Mouse (Mus musculus) midbrain, postnatal 0 days (tissue): Measurements from ENCODE around the gene Asic5. TPM values are rescaled to one million over a fixed set of nuclear protein-coding genes. Genes with fewer than 3 reads are reported as not detected.

Experiments used
- ATAC-seq: fragments of 200-750 bp; cut with Nextera tagmentation; 2 replicates; pipeline ENCODE4 v1.8.0; 2017; ENCODE audit warnings: moderate number of reproducible peaks, mild to moderate bottlenecking, moderate TSS enrichment, moderate library complexity; ENCODE audit not compliant: low FRiP score
- DNase-seq: peaks from one replicate; pipeline ENCODE4 v3.0.0-alpha.2; 2015; ENCODE audit warnings: low spot score
- H3K27ac ChIP-seq: fragments of 300-500 bp; sonication (generic); 2 replicates; pipeline ENCODE4 v1.5.1; 2014; ENCODE audit warnings: low read depth, mild to moderate bottlenecking, low read length, mixed read lengths
- H3K27me3 ChIP-seq: fragments of 300-500 bp; sonication (generic); 2 replicates; pipeline ENCODE4 v1.6.1; 2014; ENCODE audit warnings: low read length, control low read depth, mixed read lengths; ENCODE audit not compliant: insufficient read depth
- H3K36me3 ChIP-seq: fragments of 300-500 bp; sonication (generic); 2 replicates; pipeline ENCODE4 v1.6.1; 2014; ENCODE audit warnings: low read length, control low read depth, mixed read lengths; ENCODE audit not compliant: insufficient read depth
- H3K4me1 ChIP-seq: fragments of 300-500 bp; sonication (generic); 2 replicates; pipeline ENCODE4 v1.6.1; 2014; ENCODE audit warnings: mild to moderate bottlenecking, control low read depth, antibody characterized with exemption, low read length, mixed read lengths; ENCODE audit not compliant: insufficient read depth
- H3K4me2 ChIP-seq: fragments of 300-500 bp; sonication (generic); 2 replicates; pipeline ENCODE4 v1.6.1; 2014; ENCODE audit warnings: low read depth, mild to moderate bottlenecking, low read length, mixed read lengths; ENCODE audit not compliant: poor library complexity, severe bottlenecking
- H3K4me3 ChIP-seq: fragments of 300-500 bp; sonication (generic); 2 replicates; pipeline ENCODE4 v1.5.1; 2014; ENCODE audit warnings: low read depth, mild to moderate bottlenecking, low read length, moderate library complexity
- H3K9ac ChIP-seq: fragments of 300-500 bp; sonication (generic); replicated peaks from 2 replicates; pipeline ENCODE4 v1.6.1; 2014; ENCODE audit warnings: mild to moderate bottlenecking, low read length, moderate library complexity, mixed read lengths; ENCODE audit not compliant: poor library complexity, severe bottlenecking
- H3K9me3 ChIP-seq: fragments of 300-500 bp; sonication (generic); 2 replicates; pipeline ENCODE4 v1.6.1; 2016; ENCODE audit warnings: low read length, control low read depth
- CTCF ChIP-seq: IDR thresholded peaks from 2 replicates; pipeline ENCODE4 v1.5.1; 2016; ENCODE audit warnings: antibody characterized with exemption, mild to moderate bottlenecking
- WGBS: fragments of 180-500 bp; shearing (Covaris S2); extraction: QIAGEN DNeasy Blood & Tissue Kit; methylation state at CpG from one replicate; pipeline ENCODE4 v1.1.7; 2014; 5-methylcytosine and 5-hydroxymethylcytosine counted together
- polyA plus RNA-seq: library from polyadenylated mRNA; unstranded; fragments of >200 nt; fragmentation: Nextera tagmentation; extraction: Ambion mirVana; gene quantifications from 2 replicates; pipeline ENCODE4 v1.2.1, GENCODE M21; 2015
- total RNA-seq: library from RNA; depleted of rRNA; stranded (reverse); fragments of >200 nt; gene quantifications from 2 replicates; pipeline ENCODE4 v1.2.3, GENCODE M21; 2014

The Asic5 gene
- total and polyA plus RNA-seq, 2 experiments from 2014 or later, result 0.09 TPM; not detected in 1

- DNase-seq (no peak), ATAC-seq (no peak)
- 51% methylated on average over 7 of the region's 7 CpGs for WGBS
- Histone ChIP-seq H3K27me3 (no peaks in the 10 kb centered on the region), H3K36me3 (peaks cover 22% of the 10 kb centered on the region), H3K9ac (no peak overlapping the region), H3K27ac (0 out of 2 replicates have a peak overlapping the region, but pooled peaks have one; percentile 12), H3K9me3 (no peaks in the 10 kb centered on the region), H3K4me3 (no peak overlapping the region), H3K4me2 (0 out of 2 replicates have a peak overlapping the region, but pooled peaks have one; percentile 2), H3K4me1 (no peaks in the 10 kb centered on the region)
- TF ChIP-seq CTCF, result no peak
These were observed 66.6 kb downstream of the Asic5 start for GRCm38 (mm10) chr3:82048681-82049080.

- H3K27me3 ChIP-seq, result no peaks in the 10 kb centered on the region
- DNase-seq (no peak), ATAC-seq (no peak)
- H3K4me2 ChIP-seq, result no peak overlapping the region
- H3K9ac ChIP-seq, result no peak overlapping the region
- no peak overlapping the region for H3K4me3 ChIP-seq
- H3K27ac ChIP-seq, result no peak overlapping the region
- peaks cover 6% of the 10 kb centered on the region for H3K36me3 ChIP-seq
- no peaks in the 10 kb centered on the region for H3K9me3 ChIP-seq
- TF ChIP-seq CTCF, result no peak
- H3K4me1 ChIP-seq, result no peaks in the 10 kb centered on the region
These were observed 69.4 kb downstream of the Asic5 start for GRCm38 (mm10) chr3:82051468-82051867.

- WGBS, result 45% methylated on average over 2 of the region's 2 CpGs
- Histone ChIP-seq H3K4me3 (no peak overlapping the region), H3K9ac (no peak overlapping the region), H3K27me3 (no peaks in the 10 kb centered on the region), H3K4me2 (no peak overlapping the region), H3K9me3 (no peaks in the 10 kb centered on the region), H3K36me3 (0 out of 2 replicates have a peak, but pooled peaks cover 2% of the 10 kb centered on the region), H3K4me1 (no peaks in the 10 kb centered on the region), H3K27ac (no peak overlapping the region)
- no peak for TF ChIP-seq CTCF
- no peak for DNase-seq
- ATAC-seq, result no peak
These were observed 69.9 kb downstream of the Asic5 start for GRCm38 (mm10) chr3:82052029-82052428.

GRCm38 (mm10) chr3:82054283-82054974 is 72.3 kb downstream of the Asic5 start:
- DNase-seq (no peak), ATAC-seq (no peak)
- Histone ChIP-seq H3K27ac (no peak overlapping the region), H3K9me3 (no peaks in the 10 kb centered on the region), H3K4me2 (no peak overlapping the region), H3K4me1 (no peaks in the 10 kb centered on the region), H3K9ac (no peak overlapping the region), H3K36me3 (0 out of 2 replicates have a peak, but pooled peaks cover 2% of the 10 kb centered on the region), H3K27me3 (no peaks in the 10 kb centered on the region), H3K4me3 (no peak overlapping the region)
- WGBS, result 58% methylated on average over 5 of the region's 5 CpGs
- no peak for TF ChIP-seq CTCF

- no peak for ATAC-seq
- H3K27me3 ChIP-seq, result no peaks in the 10 kb centered on the region
- H3K9ac ChIP-seq, result no peak overlapping the region
- 68% methylated on average over 5 of the region's 5 CpGs for WGBS
- no peaks in the 10 kb centered on the region for H3K4me1 ChIP-seq
- no peak overlapping the region for H3K4me3 ChIP-seq
- H3K27ac ChIP-seq, result no peak overlapping the region
- H3K9me3 ChIP-seq, result no peaks in the 10 kb centered on the region
- 0 out of 2 replicates have a peak, but pooled peaks cover 2% of the 10 kb centered on the region for H3K36me3 ChIP-seq
- no peak for DNase-seq
- H3K4me2 ChIP-seq, result no peak overlapping the region
- no peak for TF ChIP-seq CTCF
These were observed 75.1 kb downstream of the Asic5 start for GRCm38 (mm10) chr3:82057201-82057600.

- Histone ChIP-seq H3K4me1 (no peaks in the 10 kb centered on the region), H3K9me3 (no peaks in the 10 kb centered on the region), H3K4me2 (no peak overlapping the region), H3K27me3 (no peaks in the 10 kb centered on the region), H3K9ac (no peak overlapping the region), H3K4me3 (no peak overlapping the region), H3K27ac (no peak overlapping the region), H3K36me3 (no peaks in the 10 kb centered on the region)
- WGBS, result 36% methylated on average over 9 of the region's 9 CpGs
- DNase-seq, result no peak
- no peak for ATAC-seq
- no peak for TF ChIP-seq CTCF
These were observed 79.5 kb downstream of the Asic5 start for GRCm38 (mm10) chr3:82061402-82062180.
